Mouse (Mus musculus) lung, adult 2 months (tissue): ENCODE results near the gene Ccdc122. TPM values are rescaled to one million over a fixed set of nuclear protein-coding genes. Genes with fewer than 3 reads are reported as not detected.

Source experiments
- DNase-seq: peaks from one replicate; pipeline ENCODE4 v3.0.0; 2022
- H3K4me1 ChIP-seq: fragments of 200-500 bp; 2 replicates; pipeline ENCODE4 v1.6.1; 2011; ENCODE audit warnings: low read length; ENCODE audit not compliant: control insufficient read depth, insufficient read depth
- H3K4me3 ChIP-seq: fragments of 200-500 bp; replicated peaks from 2 replicates; pipeline ENCODE3; 2011; ENCODE audit warnings: low read depth, mild to moderate bottlenecking, control low read depth, low read length; ENCODE audit errors: extremely low read depth
- CTCF ChIP-seq: fragments of 200-500 bp; IDR thresholded peaks from 2 replicates; pipeline ENCODE4 v1.5.1; 2011; ENCODE audit warnings: mild to moderate bottlenecking, low read length, control low read depth; ENCODE audit not compliant: insufficient read depth
- POLR2A ChIP-seq: fragments of 200-500 bp; IDR thresholded peaks from 2 replicates; pipeline ENCODE4 v1.6.1; 2011; ENCODE audit warnings: low read depth, mild to moderate bottlenecking, control low read depth, low read length, borderline replicate concordance; ENCODE audit errors: extremely low read depth
- WGBS: fragments of 180-500 bp; shearing (Covaris S2); methylation state at CpG from one replicate; pipeline ENCODE4 v1.1.7; 2018; 5-methylcytosine and 5-hydroxymethylcytosine counted together
- polyA plus RNA-seq: library from polyadenylated mRNA; depleted of rRNA; stranded (reverse); fragments of >200 nt; gene quantifications from 2 replicates; pipeline ENCODE4 v1.2.3, GENCODE M21; 2012

Ccdc122 gene
- polyA plus RNA-seq, 1 experiment = 1.0 TPM

- H3K4me1 ChIP-seq = no peaks in the 10 kb centered on the region
- DNase-seq = no peak
- H3K4me3 ChIP-seq = no peak overlapping the region
- TF ChIP-seq CTCF (no peak), POLR2A (no peak)
- 89% methylated on average over 5 of the region's 5 CpGs for WGBS
Observed at GRCm38 (mm10) chr14:77130612-77131011, 94.0 kb downstream of the Ccdc122 start.

- WGBS = 47% methylated on average over 6 of the region's 6 CpGs
- DNase-seq = no peak
- H3K4me3 ChIP-seq = no peak overlapping the region
- TF ChIP-seq POLR2A = no peak
- no peak for TF ChIP-seq CTCF
- H3K4me1 ChIP-seq = no peaks in the 10 kb centered on the region
Observed at GRCm38 (mm10) chr14:77136936-77137335, 100.4 kb downstream of the Ccdc122 start.

- WGBS = 28% methylated on average over 17 of the region's 17 CpGs
- peak; percentile 37 for DNase-seq
- TF ChIP-seq CTCF (no peak), POLR2A (no peak)
- H3K4me3 ChIP-seq = no peak overlapping the region
- no peaks in the 10 kb centered on the region for H3K4me1 ChIP-seq
Observed at GRCm38 (mm10) chr14:77141324-77142282, 105.0 kb downstream of the Ccdc122 start.

GRCm38 (mm10) chr14:77145103-77145502 is 108.5 kb downstream of the Ccdc122 start:
- 55% methylated on average over 4 of the region's 4 CpGs for WGBS
- H3K4me1 ChIP-seq = no peaks in the 10 kb centered on the region
- no peak for TF ChIP-seq CTCF
- TF ChIP-seq POLR2A = no peak
- no peak for DNase-seq
- no peak overlapping the region for H3K4me3 ChIP-seq

GRCm38 (mm10) chr14:77147635-77148034 is 111.1 kb downstream of the Ccdc122 start:
- no peak for DNase-seq
- H3K4me3 ChIP-seq = no peak overlapping the region
- TF ChIP-seq CTCF (no peak), POLR2A (no peak)
- WGBS = 94% methylated on average over 1 of the region's 1 CpGs
- H3K4me1 ChIP-seq = no peaks in the 10 kb centered on the region

GRCm38 (mm10) chr14:77150556-77150955 is 114.0 kb downstream of the Ccdc122 start:
- 86% methylated on average over 6 of the region's 6 CpGs for whole genome bisulfite sequencing
- TF ChIP-seq CTCF (no peak), POLR2A (no peak)
- DNase-seq = no peak
- Histone ChIP-seq H3K4me1 (no peaks in the 10 kb centered on the region), H3K4me3 (no peak overlapping the region)

GRCm38 (mm10) chr14:77151431-77151830 is 114.9 kb downstream of the Ccdc122 start:
- H3K4me3 ChIP-seq = no peak overlapping the region
- no peak for TF ChIP-seq POLR2A
- TF ChIP-seq CTCF = no peak
- no peak for DNase-seq
- H3K4me1 ChIP-seq = peaks cover 2% of the 10 kb centered on the region
- WGBS = 78% methylated on average over 7 of the region's 7 CpGs

GRCm38 (mm10) chr14:77156222-77156910 is 119.8 kb downstream of the Ccdc122 start, which contains the start of gene Enox1:
TSS of gene Enox1 (plus strand) at chr14:77156763.
- no peak for DNase-seq
- TF ChIP-seq POLR2A (no peak), CTCF (no peak)
- Histone ChIP-seq H3K4me1 (peaks cover 2% of the 10 kb centered on the region), H3K4me3 (peak within 1 kb of the TSS; percentile 46)
- whole genome bisulfite sequencing = 1% methylated on average over 73 of the region's 73 CpGs

GRCm38 (mm10) chr14:77156911-77157504 is 120.4 kb downstream of the Ccdc122 start:
- no peak for DNase-seq
- under 1% methylated on average over 61 of the region's 64 CpGs for WGBS
- peak overlapping the region; percentile 46 for H3K4me3 ChIP-seq
- TF ChIP-seq POLR2A (no peak), CTCF (no peak)
- peaks cover 2% of the 10 kb centered on the region for H3K4me1 ChIP-seq

GRCm38 (mm10) chr14:77157505-77157911 is 120.9 kb downstream of the Ccdc122 start:
- no peak for TF ChIP-seq POLR2A
- TF ChIP-seq CTCF = no peak
- DNase-seq = no peak
- Histone ChIP-seq H3K4me1 (peaks cover 2% of the 10 kb centered on the region), H3K4me3 (no peak overlapping the region)
- 1% methylated on average over 31 of the region's 31 CpGs for WGBS
